Mouse (Mus musculus) liver, embryonic 16.5 days (tissue): ENCODE measurements at regions not wholly inside any gene's neighbourhood (a gene's known extent, or its start where the extent isn't known, plus 50 kb on each side); places are given as distances from the start of the nearest gene placed in this dataset.

ENCODE experiments used
- ATAC-seq: fragments of 200-750 bp; cut with Nextera tagmentation; 2 replicates; pipeline ENCODE4 v1.8.0; 2017; ENCODE audit warnings: low read depth, mild to moderate bottlenecking, moderate number of reproducible peaks, moderate library complexity
- H3K27ac ChIP-seq: fragments of 300-500 bp; sonication (generic); 2 replicates; pipeline ENCODE4 v1.5.1; 2014; ENCODE audit warnings: mild to moderate bottlenecking, low read length
- H3K27me3 ChIP-seq: fragments of 300-500 bp; sonication (generic); 2 replicates; pipeline ENCODE4 v1.6.1; 2014; ENCODE audit warnings: low read depth, low read length, mixed read lengths; ENCODE audit not compliant: control insufficient read depth, insufficient read depth
- H3K36me3 ChIP-seq: fragments of 300-500 bp; sonication (generic); 2 replicates; pipeline ENCODE4 v1.6.1; 2014; ENCODE audit warnings: mild to moderate bottlenecking; ENCODE audit not compliant: control insufficient read depth, insufficient read depth
- H3K4me1 ChIP-seq: fragments of 300-500 bp; sonication (generic); 2 replicates; pipeline ENCODE4 v1.6.1; 2014; ENCODE audit warnings: low read depth, low read length, mixed read lengths; ENCODE audit not compliant: control insufficient read depth
- H3K4me2 ChIP-seq: fragments of 300-500 bp; sonication (generic); 2 replicates; pipeline ENCODE4 v1.6.1; 2014; ENCODE audit warnings: low read depth, low read length, mixed read lengths
- H3K4me3 ChIP-seq: fragments of 300-500 bp; sonication (generic); 2 replicates; pipeline ENCODE4 v1.5.1; 2014; ENCODE audit warnings: low read depth, mild to moderate bottlenecking, low read length
- H3K9ac ChIP-seq: fragments of 300-500 bp; sonication (generic); 2 replicates; pipeline ENCODE4 v1.6.1; 2014; ENCODE audit warnings: low read depth, low read length
- H3K9me3 ChIP-seq: fragments of 300-500 bp; sonication (generic); replicated peaks from 2 replicates; pipeline ENCODE4 v1.6.1; 2016; ENCODE audit warnings: low read length; ENCODE audit not compliant: control insufficient read depth
- WGBS: fragments of 180-500 bp; shearing (Covaris S2); extraction: QIAGEN DNeasy Blood & Tissue Kit; methylation state at CpG from one replicate; pipeline ENCODE4 v1.1.7; 2014; ENCODE audit not compliant: insufficient replicate concordance; 5-methylcytosine and 5-hydroxymethylcytosine counted together

- WGBS: 63% methylated on average over 3 of the region's 3 CpGs
- no peak for ATAC-seq
- no peak overlapping the region for H3K27ac ChIP-seq
- H3K4me3 ChIP-seq: no peak overlapping the region
- H3K9ac ChIP-seq: no peak overlapping the region
- H3K4me2 ChIP-seq: no peak overlapping the region
- H3K4me1 ChIP-seq: no peaks in the 10 kb centered on the region
- no peaks in the 10 kb centered on the region for H3K27me3 ChIP-seq
- no peaks in the 10 kb centered on the region for H3K9me3 ChIP-seq
- H3K36me3 ChIP-seq: no peaks in the 10 kb centered on the region
Observed at GRCm38 (mm10) chr7:95992521-95992920, 178.5 kb upstream of the Tenm4 start.

GRCm38 (mm10) chr7:95997190-95997589 lies 173.9 kb upstream of the Tenm4 start:
- Histone ChIP-seq H3K9me3 (no peaks in the 10 kb centered on the region), H3K9ac (no peak overlapping the region), H3K27ac (no peak overlapping the region), H3K4me2 (no peak overlapping the region), H3K36me3 (no peaks in the 10 kb centered on the region), H3K27me3 (no peaks in the 10 kb centered on the region), H3K4me3 (no peak overlapping the region), H3K4me1 (no peaks in the 10 kb centered on the region)
- ATAC-seq: no peak
- 53% methylated on average over 3 of the region's 3 CpGs for WGBS

GRCm38 (mm10) chr7:95999189-95999588 lies 171.9 kb upstream of the Tenm4 start:
- 67% methylated on average over 4 of the region's 4 CpGs for WGBS
- Histone ChIP-seq H3K36me3 (no peaks in the 10 kb centered on the region), H3K4me1 (no peaks in the 10 kb centered on the region), H3K4me2 (no peak overlapping the region), H3K27ac (no peak overlapping the region), H3K9ac (no peak overlapping the region), H3K4me3 (no peak overlapping the region), H3K27me3 (no peaks in the 10 kb centered on the region), H3K9me3 (no peaks in the 10 kb centered on the region)
- ATAC-seq: no peak

GRCm38 (mm10) chr7:96002401-96002800 lies 168.6 kb upstream of the Tenm4 start:
- H3K4me1 ChIP-seq: no peaks in the 10 kb centered on the region

GRCm38 (mm10) chr7:96006299-96006698 lies 164.7 kb upstream of the Tenm4 start:
- WGBS: 47% methylated on average over 2 of the region's 2 CpGs
- Histone ChIP-seq H3K9me3 (no peaks in the 10 kb centered on the region), H3K4me3 (no peak overlapping the region), H3K4me2 (no peak overlapping the region), H3K4me1 (no peaks in the 10 kb centered on the region), H3K36me3 (no peaks in the 10 kb centered on the region), H3K9ac (no peak overlapping the region), H3K27me3 (no peaks in the 10 kb centered on the region), H3K27ac (no peak overlapping the region)
- ATAC-seq: no peak

More at GRCm38 (mm10) chr7:96002401-96002800, 168.6 kb upstream of the Tenm4 start:
- Histone ChIP-seq H3K27ac (no peak overlapping the region), H3K4me2 (no peak overlapping the region), H3K36me3 (no peaks in the 10 kb centered on the region), H3K9me3 (no peaks in the 10 kb centered on the region), H3K9ac (no peak overlapping the region), H3K27me3 (no peaks in the 10 kb centered on the region), H3K4me3 (no peak overlapping the region)
- no peak for ATAC-seq
- 54% methylated on average over 5 of the region's 5 CpGs for WGBS

GRCm38 (mm10) chr7:96013008-96013407 lies 158.0 kb upstream of the Tenm4 start:
- 57% methylated on average over 5 of the region's 5 CpGs for WGBS
- H3K9me3 ChIP-seq: no peaks in the 10 kb centered on the region
- H3K36me3 ChIP-seq: no peaks in the 10 kb centered on the region
- ATAC-seq: no peak
- H3K4me3 ChIP-seq: no peak overlapping the region
- no peak overlapping the region for H3K4me2 ChIP-seq
- no peak overlapping the region for H3K27ac ChIP-seq
- no peak overlapping the region for H3K9ac ChIP-seq
- no peaks in the 10 kb centered on the region for H3K27me3 ChIP-seq
- H3K4me1 ChIP-seq: no peaks in the 10 kb centered on the region

- ATAC-seq: no peak
- 52% methylated on average over 6 of the region's 6 CpGs for WGBS
- Histone ChIP-seq H3K4me1 (no peaks in the 10 kb centered on the region), H3K36me3 (no peaks in the 10 kb centered on the region), H3K27me3 (no peaks in the 10 kb centered on the region), H3K27ac (no peak overlapping the region), H3K4me3 (no peak overlapping the region), H3K9ac (no peak overlapping the region), H3K9me3 (no peaks in the 10 kb centered on the region), H3K4me2 (no peak overlapping the region)
Observed at GRCm38 (mm10) chr7:96017112-96017884, 153.7 kb upstream of the Tenm4 start.

- Histone ChIP-seq H3K27ac (no peak overlapping the region), H3K36me3 (no peaks in the 10 kb centered on the region), H3K4me1 (no peaks in the 10 kb centered on the region), H3K9ac (no peak overlapping the region), H3K4me2 (no peak overlapping the region), H3K4me3 (no peak overlapping the region), H3K9me3 (no peaks in the 10 kb centered on the region), H3K27me3 (no peaks in the 10 kb centered on the region)
- ATAC-seq: no peak
- WGBS: 67% methylated on average over 3 of the region's 3 CpGs
Observed at GRCm38 (mm10) chr7:96024048-96024447, 147.0 kb upstream of the Tenm4 start.

GRCm38 (mm10) chr7:96026781-96027418 lies 144.1 kb upstream of the Tenm4 start:
- Histone ChIP-seq H3K36me3 (no peaks in the 10 kb centered on the region), H3K27ac (no peak overlapping the region), H3K27me3 (no peaks in the 10 kb centered on the region), H3K4me1 (no peaks in the 10 kb centered on the region), H3K9me3 (no peaks in the 10 kb centered on the region), H3K4me2 (no peak overlapping the region), H3K4me3 (no peak overlapping the region), H3K9ac (no peak overlapping the region)
- ATAC-seq: no peak
- 62% methylated on average over 6 of the region's 6 CpGs for WGBS
